Mouse (Mus musculus): Measurements from ENCODE around the gene Lias.

Lias gene

GRCm38 (mm10) chr5:65390648-65391644 lies at the start of gene Lias, which contains the start of gene Rpl9:
Lias (plus strand) TSS chr5:65391497.
Rpl9 (minus strand) TSS chr5:65391444.
- DNase-seq (ENCODE audit: low read depth, low spot score): peak; percentile 99

- DNase-seq (ENCODE audit: low read depth, low spot score): no peak
Observed at GRCm38 (mm10) chr5:65348168-65348567, 43.1 kb upstream of the Lias start, which contains the start of gene Klb. Klb (plus strand) TSS chr5:65348314.

GRCm38 (mm10) chr5:65350508-65350907 lies 40.8 kb upstream of the Lias start:
- no peak for DNase-seq (ENCODE audit: low read depth, low spot score)

- no peak for DNase-seq (ENCODE audit: low read depth, low spot score)
Observed at GRCm38 (mm10) chr5:65354097-65354496, 37.2 kb upstream of the Lias start.

GRCm38 (mm10) chr5:65354985-65355384 lies 36.3 kb upstream of the Lias start:
- DNase-seq (ENCODE audit: low read depth, low spot score): no peak

GRCm38 (mm10) chr5:65356851-65357250 lies 34.4 kb upstream of the Lias start:
- DNase-seq (ENCODE audit: low read depth, low spot score): no peak

- DNase-seq (ENCODE audit: low read depth, low spot score): no peak
Observed at GRCm38 (mm10) chr5:65357771-65358170, 33.5 kb upstream of the Lias start.

- no peak for DNase-seq (ENCODE audit: low read depth, low spot score)
Observed at GRCm38 (mm10) chr5:65367837-65368236, 23.5 kb upstream of the Lias start.

GRCm38 (mm10) chr5:65371551-65371950 lies 19.7 kb upstream of the Lias start:
- no peak for DNase-seq (ENCODE audit: low read depth, low spot score)

- no peak for DNase-seq (ENCODE audit: low read depth, low spot score)
Observed at GRCm38 (mm10) chr5:65374746-65375145, 16.6 kb upstream of the Lias start.

- peak; percentile 35 for DNase-seq (ENCODE audit: low read depth, low spot score)
Observed at GRCm38 (mm10) chr5:65385704-65386103, 5.6 kb upstream of the Lias start.

GRCm38 (mm10) chr5:65387008-65387867 lies 4.1 kb upstream of the Lias start:
- DNase-seq (ENCODE audit: low read depth, low spot score): no peak

GRCm38 (mm10) chr5:65391753-65392152 lies 456 bp downstream of the Lias start:
- DNase-seq (ENCODE audit: low read depth, low spot score): peak; percentile 20

GRCm38 (mm10) chr5:65394425-65394824 lies 3.1 kb downstream of the Lias start:
- no peak for DNase-seq (ENCODE audit: low read depth, low spot score)

- peak; percentile 89 for DNase-seq (ENCODE audit: low read depth, low spot score)
Observed at GRCm38 (mm10) chr5:65401251-65401994, 10.1 kb downstream of the Lias start.

- peak; percentile 43 for DNase-seq (ENCODE audit: low read depth, low spot score)
Observed at GRCm38 (mm10) chr5:65407989-65408388, 16.7 kb downstream of the Lias start.

GRCm38 (mm10) chr5:65415653-65416458 lies 24.6 kb downstream of the Lias start:
- peak; percentile 39 for DNase-seq (ENCODE audit: low read depth, low spot score)

- no peak for DNase-seq (ENCODE audit: low read depth, low spot score)
Observed at GRCm38 (mm10) chr5:65419136-65419535, 27.8 kb downstream of the Lias start.

GRCm38 (mm10) chr5:65420822-65421221 lies 29.5 kb downstream of the Lias start:
- DNase-seq (ENCODE audit: low read depth, low spot score): no peak

GRCm38 (mm10) chr5:65422803-65423202 lies 31.5 kb downstream of the Lias start:
- DNase-seq (ENCODE audit: low read depth, low spot score): no peak
